In genomic region chr1:74042711-74043467, GRCm38 (mm10) we compare ENCODE assay signal across 8 mouse cellular contexts.
A peak's percentile ranks its signal among the peaks of the same experiment; 100 is the strongest.
DNase-seq lines count a peak whose midpoint lies in the region; ATAC-seq lines count a peak whose summit lies in the region.

No protein-coding gene starts in this region.

- H3K4me1 ChIP-seq in heart, embryonic 11.5 days (ENCODE audit: control insufficient read depth, insufficient read depth, low read length) = peaks cover 64% of the 10 kb centered on the region

- ATAC-seq in heart, embryonic 11.5 days (replicated peaks; ENCODE audit: insufficient number of reproducible peaks, low FRiP score, low TSS enrichment) = no peak

- DNase-seq in heart, postnatal 10 days = no peak
- DNase-seq in right cerebral cortex, postnatal 10 days (ENCODE audit: low spot score in 2 of 2) = peak; percentile 65 to 75
- DNase-seq in right cerebral cortex, postnatal 36 days (ENCODE audit: low spot score in 2 of 2) = no peak
- peak; percentile 83 to 86 for DNase-seq in kidney, postnatal 36 days
- DNase-seq in spleen, postnatal 14 days (ENCODE audit: low spot score in 2 of 2) = no peak
- DNase-seq in cerebellum, adult 8-10 months = no peak
- DNase-seq in adrenal gland, adult 2 months = no peak

- H3K4me3 ChIP-seq in heart, embryonic 11.5 days (ENCODE audit: low read depth, low read length) = no peak overlapping the region

- H3K27ac ChIP-seq in heart, embryonic 11.5 days (ENCODE audit: low read depth, low read length) = peak overlapping the region; percentile 67

- no peaks in the 10 kb centered on the region for H3K9me3 ChIP-seq in heart, embryonic 11.5 days (replicated peaks; ENCODE audit: control insufficient read depth, low read length)

- intact Hi-C loops in heart, postnatal 10 days (cut with DNase I) = no loop called here

- H3K36me3 ChIP-seq in heart, embryonic 11.5 days (ENCODE audit: control insufficient read depth, insufficient read depth, low read length) = no peaks in the 10 kb centered on the region

- WGBS in heart, embryonic 11.5 days (ENCODE audit: insufficient replicate concordance) = 33% methylated on average over 3 of the region's 3 CpGs

- peak overlapping the region; percentile 34; the same call in 1 of the 2 replicates for H3K9ac ChIP-seq in heart, embryonic 11.5 days (ENCODE audit: low read depth, low read length)

- H3K4me2 ChIP-seq in heart, embryonic 11.5 days = peak overlapping the region; percentile 35

- no peaks in the 10 kb centered on the region for H3K27me3 ChIP-seq in heart, embryonic 11.5 days (ENCODE audit: control insufficient read depth, insufficient read depth, low read length)

Comparison
In these comparisons a context has a peak if more than half of its experiments do, and no peak if none do; other contexts are left out.
1. DNase-seq: peak in right cerebral cortex, postnatal 10 days (2 of 2) and kidney, postnatal 36 days (2 of 2); none in heart, postnatal 10 days (0 of 2), right cerebral cortex, postnatal 36 days (0 of 2), spleen, postnatal 14 days (0 of 2), cerebellum, adult 8-10 months (single experiment) and adrenal gland, adult 2 months (single experiment).